Mouse (Mus musculus): Measurements from ENCODE around the gene Jak2. TPM values are rescaled to one million over a fixed set of nuclear protein-coding genes. Genes with fewer than 3 reads are reported as not detected.

Jak2 gene
- polyA plus RNA-seq, 1 experiment from 2014 or later, result 10.9 TPM

GRCm38 (mm10) chr19:29341029-29341428 lies 89.4 kb downstream of the Jak2 start:
- H3K27me3 ChIP-seq (ENCODE audit: insufficient read depth, low read length), result no peaks in the 10 kb centered on the region
- no peak overlapping the region for H3K27ac ChIP-seq (ENCODE audit: low read depth)
- no peaks in the 10 kb centered on the region for H3K9me3 ChIP-seq (ENCODE audit: low read depth, low read length)
- TF ChIP-seq CTCF (IDR thresholded peaks at IDR 0.05; ENCODE audit: low read depth), result no peak
- 78% methylated on average over 4 of the region's 4 CpGs for WGBS
- DNase-seq (no peak), ATAC-seq (ENCODE audit: insufficient read depth) (no peak)
- H3K9ac ChIP-seq, result no peak overlapping the region
- H3K4me1 ChIP-seq (ENCODE audit: insufficient read depth), result no peaks in the 10 kb centered on the region
- H3K36me3 ChIP-seq (ENCODE audit: insufficient read depth), result no peaks in the 10 kb centered on the region
- H3K4me3 ChIP-seq (ENCODE audit: low read depth, low read length), result no peak overlapping the region
- H3K4me2 ChIP-seq, result no peak overlapping the region

GRCm38 (mm10) chr19:29342281-29342680 lies 90.7 kb downstream of the Jak2 start:
- DNase-seq, result no peak
- Histone ChIP-seq H3K27ac (ENCODE audit: low read depth) (no peak overlapping the region), H3K27me3 (ENCODE audit: insufficient read depth, low read length) (no peaks in the 10 kb centered on the region), H3K9ac (no peak overlapping the region), H3K4me3 (ENCODE audit: low read depth, low read length) (no peak overlapping the region), H3K4me1 (ENCODE audit: insufficient read depth) (no peaks in the 10 kb centered on the region), H3K9me3 (ENCODE audit: low read depth, low read length) (no peaks in the 10 kb centered on the region), H3K4me2 (no peak overlapping the region), H3K36me3 (ENCODE audit: insufficient read depth) (no peaks in the 10 kb centered on the region)
- WGBS, result 75% methylated on average over 6 of the region's 6 CpGs
- no peak for TF ChIP-seq CTCF (IDR thresholded peaks at IDR 0.05; ENCODE audit: low read depth)
- ATAC-seq (ENCODE audit: insufficient read depth), result no peak

GRCm38 (mm10) chr19:29344868-29345267 lies 93.2 kb downstream of the Jak2 start:
- Histone ChIP-seq H3K4me1 (ENCODE audit: insufficient read depth) (no peaks in the 10 kb centered on the region), H3K4me2 (no peak overlapping the region), H3K27me3 (ENCODE audit: insufficient read depth, low read length) (no peaks in the 10 kb centered on the region), H3K4me3 (ENCODE audit: low read depth, low read length) (no peak overlapping the region), H3K9me3 (ENCODE audit: low read depth, low read length) (no peaks in the 10 kb centered on the region), H3K27ac (ENCODE audit: low read depth) (no peak overlapping the region), H3K36me3 (ENCODE audit: insufficient read depth) (peaks cover 3% of the 10 kb centered on the region; the same call in 1 of the 2 replicates), H3K9ac (no peak overlapping the region)
- no peak for TF ChIP-seq CTCF (IDR thresholded peaks at IDR 0.05; ENCODE audit: low read depth)
- DNase-seq (no peak), ATAC-seq (ENCODE audit: insufficient read depth) (no peak)

GRCm38 (mm10) chr19:29345636-29346035 lies 94.0 kb downstream of the Jak2 start:
- peaks cover 3% of the 10 kb centered on the region; the same call in 1 of the 2 replicates for H3K36me3 ChIP-seq (ENCODE audit: insufficient read depth)
- H3K4me1 ChIP-seq (ENCODE audit: insufficient read depth), result no peaks in the 10 kb centered on the region
- H3K27ac ChIP-seq (ENCODE audit: low read depth), result no peak overlapping the region
- ATAC-seq (ENCODE audit: insufficient read depth) (no peak), DNase-seq (no peak)
- H3K27me3 ChIP-seq (ENCODE audit: insufficient read depth, low read length), result no peaks in the 10 kb centered on the region
- H3K4me2 ChIP-seq, result no peak overlapping the region
- H3K9ac ChIP-seq, result no peak overlapping the region
- H3K9me3 ChIP-seq (ENCODE audit: low read depth, low read length), result no peaks in the 10 kb centered on the region
- no peak overlapping the region for H3K4me3 ChIP-seq (ENCODE audit: low read depth, low read length)
- 67% methylated on average over 6 of the region's 6 CpGs for WGBS
- no peak for TF ChIP-seq CTCF (IDR thresholded peaks at IDR 0.05; ENCODE audit: low read depth)

GRCm38 (mm10) chr19:29350991-29351390 lies 99.4 kb downstream of the Jak2 start:
- TF ChIP-seq CTCF (IDR thresholded peaks at IDR 0.05; ENCODE audit: low read depth), result no peak
- Histone ChIP-seq H3K27ac (ENCODE audit: low read depth) (no peak overlapping the region), H3K36me3 (ENCODE audit: insufficient read depth) (peaks cover 3% of the 10 kb centered on the region; the same call in 1 of the 2 replicates), H3K4me2 (no peak overlapping the region), H3K9ac (no peak overlapping the region), H3K9me3 (ENCODE audit: low read depth, low read length) (no peaks in the 10 kb centered on the region), H3K4me1 (ENCODE audit: insufficient read depth) (no peaks in the 10 kb centered on the region), H3K27me3 (ENCODE audit: insufficient read depth, low read length) (no peaks in the 10 kb centered on the region), H3K4me3 (ENCODE audit: low read depth, low read length) (no peak overlapping the region)
- 52% methylated on average over 5 of the region's 5 CpGs for WGBS
- DNase-seq (peak; percentile 7), ATAC-seq (ENCODE audit: insufficient read depth) (no peak)

GRCm38 (mm10) chr19:29354895-29355877 lies 103.6 kb downstream of the Jak2 start:
- Histone ChIP-seq H3K4me1 (ENCODE audit: insufficient read depth) (no peaks in the 10 kb centered on the region), H3K4me2 (peak overlapping the region; percentile 64), H3K27me3 (ENCODE audit: insufficient read depth, low read length) (no peaks in the 10 kb centered on the region), H3K36me3 (ENCODE audit: insufficient read depth) (no peaks in the 10 kb centered on the region), H3K9ac (no peak overlapping the region), H3K4me3 (ENCODE audit: low read depth, low read length) (peak overlapping the region; percentile 25), H3K27ac (ENCODE audit: low read depth) (no peak overlapping the region), H3K9me3 (ENCODE audit: low read depth, low read length) (no peaks in the 10 kb centered on the region)
- whole genome bisulfite sequencing, result 3% methylated on average over 20 of the region's 20 CpGs
- DNase-seq (peak; percentile 97), ATAC-seq (ENCODE audit: insufficient read depth) (peak; percentile 78)
- peak; percentile 97 for TF ChIP-seq CTCF (IDR thresholded peaks at IDR 0.05; ENCODE audit: low read depth)

- TF ChIP-seq CTCF (IDR thresholded peaks at IDR 0.05; ENCODE audit: low read depth), result no peak
These were observed 104.7 kb downstream of the Jak2 start for GRCm38 (mm10) chr19:29356281-29356680.

More at GRCm38 (mm10) chr19:29356281-29356680, 104.7 kb downstream of the Jak2 start:
- Histone ChIP-seq H3K9ac (no peak overlapping the region), H3K4me1 (ENCODE audit: insufficient read depth) (no peaks in the 10 kb centered on the region), H3K27me3 (ENCODE audit: insufficient read depth, low read length) (no peaks in the 10 kb centered on the region), H3K4me2 (no peak overlapping the region), H3K27ac (ENCODE audit: low read depth) (no peak overlapping the region), H3K36me3 (ENCODE audit: insufficient read depth) (no peaks in the 10 kb centered on the region), H3K9me3 (ENCODE audit: low read depth, low read length) (no peaks in the 10 kb centered on the region), H3K4me3 (ENCODE audit: low read depth, low read length) (no peak overlapping the region)
- ATAC-seq (ENCODE audit: insufficient read depth) (no peak), DNase-seq (no peak)
- 85% methylated on average over 11 of the region's 11 CpGs for WGBS

All from lung, embryonic 14.5 days (tissue).